Mouse (Mus musculus): ENCODE results near the gene Cpne4. TPM values are rescaled to one million over a fixed set of nuclear protein-coding genes. Genes with fewer than 3 reads are reported as not detected.

Gene Cpne4
- polyA plus RNA-seq, 1 experiment from 2014 or later = 17.7 TPM

- Histone ChIP-seq H3K27me3 (no peaks in the 10 kb centered on the region), H3K36me3 (no peaks in the 10 kb centered on the region), H3K4me3 (no peak overlapping the region), H3K4me2 (replicated peaks) (no peak overlapping the region), H3K9me3 (no peaks in the 10 kb centered on the region), H3K27ac (replicated peaks) (no peak overlapping the region), H3K4me1 (no peaks in the 10 kb centered on the region), H3K9ac (replicated peaks) (no peak overlapping the region)
- no peak for ATAC-seq (replicated peaks)
- 91% methylated on average over 5 of the region's 5 CpGs for WGBS
Measured at GRCm38 (mm10) chr9:104832934-104833539, 286.0 kb downstream of the Cpne4 start.

GRCm38 (mm10) chr9:104837931-104838330, 290.8 kb downstream of the Cpne4 start:
- H3K9me3 ChIP-seq = no peaks in the 10 kb centered on the region
- H3K4me1 ChIP-seq = peaks cover 8% of the 10 kb centered on the region
- no peak for ATAC-seq (replicated peaks)
- H3K4me2 ChIP-seq (replicated peaks) = no peak overlapping the region
- H3K27me3 ChIP-seq = no peaks in the 10 kb centered on the region
- WGBS = 13% methylated on average over 1 of the region's 1 CpGs
- no peaks in the 10 kb centered on the region for H3K36me3 ChIP-seq
- no peak overlapping the region for H3K4me3 ChIP-seq
- H3K9ac ChIP-seq (replicated peaks) = no peak overlapping the region
- no peak overlapping the region for H3K27ac ChIP-seq (replicated peaks)

GRCm38 (mm10) chr9:104841278-104841677, 294.2 kb downstream of the Cpne4 start:
- Histone ChIP-seq H3K4me2 (replicated peaks) (no peak overlapping the region), H3K36me3 (no peaks in the 10 kb centered on the region), H3K4me1 (peaks cover 8% of the 10 kb centered on the region), H3K27me3 (no peaks in the 10 kb centered on the region), H3K27ac (replicated peaks) (peak overlapping the region; percentile 78), H3K9ac (replicated peaks) (no peak overlapping the region), H3K9me3 (no peaks in the 10 kb centered on the region), H3K4me3 (no peak overlapping the region)
- peak; percentile 78 for ATAC-seq (replicated peaks)
- WGBS = 38% methylated on average over 1 of the region's 1 CpGs

DNA sequence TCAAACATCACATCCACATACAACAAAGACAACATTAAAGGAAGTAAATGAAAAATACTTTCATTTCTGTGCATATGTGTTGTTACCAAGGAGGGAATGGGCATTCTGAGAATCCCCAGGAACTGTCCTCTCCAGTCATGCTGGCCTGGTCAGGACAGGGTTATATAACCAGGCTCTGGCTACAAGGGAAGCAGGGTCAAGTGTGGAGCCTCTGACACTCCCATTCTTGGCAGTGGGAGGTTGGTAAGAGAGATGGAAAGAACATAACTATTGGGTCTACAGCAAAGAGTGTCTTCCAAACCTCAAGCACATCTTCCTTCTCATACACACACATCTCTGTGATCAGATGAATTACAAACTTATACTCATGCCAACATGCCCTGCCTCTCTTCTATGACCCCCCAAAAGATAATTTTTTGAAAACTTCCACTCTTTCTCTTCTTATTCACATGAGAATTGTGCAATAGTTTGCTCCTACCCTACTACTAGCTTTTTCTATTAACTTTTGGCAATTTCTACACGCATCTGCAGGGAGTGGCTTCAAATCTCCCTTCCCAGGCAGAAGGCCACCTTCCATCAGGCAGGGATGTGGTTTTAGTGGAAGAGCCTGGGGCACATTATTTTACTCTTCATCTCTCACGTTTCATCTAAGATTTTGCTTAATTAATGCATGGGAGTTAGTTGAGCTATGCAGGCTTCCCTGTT, 298.3 kb downstream of the Cpne4 start:
- 70% methylated on average over 2 of the region's 2 CpGs for WGBS
- no peak overlapping the region for H3K4me3 ChIP-seq
- no peak for ATAC-seq (replicated peaks)
- H3K4me1 ChIP-seq = peaks cover 8% of the 10 kb centered on the region
- no peaks in the 10 kb centered on the region for H3K9me3 ChIP-seq
- H3K27ac ChIP-seq (replicated peaks) = no peak overlapping the region
- H3K4me2 ChIP-seq (replicated peaks) = no peak overlapping the region
- no peaks in the 10 kb centered on the region for H3K27me3 ChIP-seq
- no peak overlapping the region for H3K9ac ChIP-seq (replicated peaks)
- no peaks in the 10 kb centered on the region for H3K36me3 ChIP-seq

DNA sequence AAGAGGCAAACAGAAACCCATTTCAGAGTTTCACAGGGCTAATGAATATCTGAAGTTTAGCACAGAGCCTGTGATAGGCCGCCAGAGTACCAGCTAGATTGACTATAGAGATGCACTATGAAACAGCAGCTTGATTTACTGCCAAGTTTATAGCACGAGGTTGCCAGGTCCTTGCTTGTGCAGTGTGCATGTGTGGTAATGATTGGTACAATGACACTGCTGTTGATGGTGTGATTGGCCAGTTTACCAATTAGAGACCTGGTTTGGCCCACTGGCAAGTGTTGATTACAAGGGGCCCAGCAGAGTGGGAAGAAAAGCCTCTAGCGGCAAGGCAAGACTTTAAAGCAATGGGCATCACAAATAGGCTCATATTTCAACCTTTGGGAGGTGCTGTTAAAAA, 306.6 kb downstream of the Cpne4 start:
- no peak overlapping the region for H3K4me2 ChIP-seq (replicated peaks)
- peak; percentile 97 for ATAC-seq (replicated peaks)
- no peaks in the 10 kb centered on the region for H3K36me3 ChIP-seq
- 26% methylated on average over 3 of the region's 3 CpGs for WGBS
- H3K4me1 ChIP-seq = peaks cover 4% of the 10 kb centered on the region; the same call in 1 of the 2 replicates
- H3K27ac ChIP-seq (replicated peaks) = peak overlapping the region; percentile 46; the same call in 1 of the 2 replicates
- no peak overlapping the region for H3K4me3 ChIP-seq
- no peaks in the 10 kb centered on the region for H3K9me3 ChIP-seq
- no peaks in the 10 kb centered on the region for H3K27me3 ChIP-seq
- no peak overlapping the region for H3K9ac ChIP-seq (replicated peaks)

DNA sequence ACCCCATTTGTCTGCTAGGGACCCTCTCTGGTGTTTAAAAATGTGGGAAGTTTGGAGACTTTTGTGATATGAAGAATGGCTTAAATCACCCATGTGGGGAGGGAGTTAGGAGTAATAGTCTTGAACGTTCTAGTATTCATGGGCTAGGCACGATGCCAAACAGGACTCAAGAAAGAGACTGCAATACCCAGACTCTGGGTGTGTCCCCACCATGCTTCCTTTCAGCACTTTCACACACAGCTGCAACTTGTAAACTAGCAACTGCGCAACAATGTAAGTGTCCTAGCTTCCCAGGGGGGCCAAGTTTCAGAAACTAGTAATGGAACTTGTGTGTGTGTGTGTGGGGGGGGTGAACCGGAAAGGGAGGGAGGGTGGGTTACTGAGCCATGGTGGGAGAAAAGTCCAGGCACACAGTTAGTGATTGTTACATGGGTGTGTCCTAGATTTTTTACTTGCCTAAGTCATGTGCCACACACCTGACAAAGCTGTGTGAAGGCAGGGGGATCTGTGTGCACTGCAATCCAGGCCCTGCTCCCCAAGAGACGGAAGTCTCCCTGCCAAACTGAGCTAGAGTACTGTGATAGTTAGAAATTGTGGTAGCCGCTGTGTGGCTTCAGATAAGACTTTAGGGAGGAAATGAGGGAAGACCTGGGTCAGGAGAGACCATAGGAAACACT, 307.3 kb downstream of the Cpne4 start:
- Histone ChIP-seq H3K4me1 (peaks cover 4% of the 10 kb centered on the region; the same call in 1 of the 2 replicates), H3K27me3 (no peaks in the 10 kb centered on the region), H3K27ac (replicated peaks) (peak overlapping the region; percentile 50), H3K4me2 (replicated peaks) (no peak overlapping the region), H3K9me3 (no peaks in the 10 kb centered on the region), H3K9ac (replicated peaks) (no peak overlapping the region), H3K36me3 (no peaks in the 10 kb centered on the region), H3K4me3 (no peak overlapping the region)
- WGBS = 46% methylated on average over 6 of the region's 6 CpGs
- ATAC-seq (replicated peaks) = peak; percentile 88

GRCm38 (mm10) chr9:104865830-104866229, 318.7 kb downstream of the Cpne4 start:
- Histone ChIP-seq H3K4me2 (replicated peaks) (no peak overlapping the region), H3K36me3 (no peaks in the 10 kb centered on the region), H3K9me3 (no peaks in the 10 kb centered on the region), H3K4me3 (no peak overlapping the region), H3K4me1 (no peaks in the 10 kb centered on the region), H3K27me3 (no peaks in the 10 kb centered on the region), H3K9ac (replicated peaks) (no peak overlapping the region), H3K27ac (replicated peaks) (no peak overlapping the region)
- ATAC-seq (replicated peaks) = no peak
- WGBS = 93% methylated on average over 1 of the region's 1 CpGs

GRCm38 (mm10) chr9:104872586-104872985, 325.5 kb downstream of the Cpne4 start:
- 91% methylated on average over 4 of the region's 4 CpGs for WGBS

GRCm38 (mm10) chr9:104874157-104874556, 327.1 kb downstream of the Cpne4 start:
- no peak overlapping the region for H3K27ac ChIP-seq (replicated peaks)
- no peaks in the 10 kb centered on the region for H3K27me3 ChIP-seq
- no peak overlapping the region for H3K4me3 ChIP-seq
- WGBS = 93% methylated on average over 3 of the region's 3 CpGs
- H3K4me1 ChIP-seq = no peaks in the 10 kb centered on the region
- H3K4me2 ChIP-seq (replicated peaks) = no peak overlapping the region
- no peaks in the 10 kb centered on the region for H3K36me3 ChIP-seq
- H3K9ac ChIP-seq (replicated peaks) = no peak overlapping the region
- ATAC-seq (replicated peaks) = no peak
- no peaks in the 10 kb centered on the region for H3K9me3 ChIP-seq

More at GRCm38 (mm10) chr9:104872586-104872985, 325.5 kb downstream of the Cpne4 start:
- no peaks in the 10 kb centered on the region for H3K27me3 ChIP-seq
- H3K9ac ChIP-seq (replicated peaks) = no peak overlapping the region
- no peak overlapping the region for H3K27ac ChIP-seq (replicated peaks)
- H3K9me3 ChIP-seq = no peaks in the 10 kb centered on the region
- H3K4me1 ChIP-seq = no peaks in the 10 kb centered on the region
- no peak for ATAC-seq (replicated peaks)
- H3K4me3 ChIP-seq = no peak overlapping the region
- H3K36me3 ChIP-seq = no peaks in the 10 kb centered on the region
- H3K4me2 ChIP-seq (replicated peaks) = no peak overlapping the region

- H3K4me3 ChIP-seq = no peak overlapping the region
- H3K9ac ChIP-seq (replicated peaks) = no peak overlapping the region
- 85% methylated on average over 3 of the region's 3 CpGs for whole genome bisulfite sequencing
- no peak overlapping the region for H3K4me2 ChIP-seq (replicated peaks)
- H3K4me1 ChIP-seq = no peaks in the 10 kb centered on the region
- no peaks in the 10 kb centered on the region for H3K9me3 ChIP-seq
- ATAC-seq (replicated peaks) = no peak
- no peaks in the 10 kb centered on the region for H3K36me3 ChIP-seq
- H3K27ac ChIP-seq (replicated peaks) = no peak overlapping the region
- no peaks in the 10 kb centered on the region for H3K27me3 ChIP-seq
Measured at GRCm38 (mm10) chr9:104877014-104877413, 329.9 kb downstream of the Cpne4 start.

DNA sequence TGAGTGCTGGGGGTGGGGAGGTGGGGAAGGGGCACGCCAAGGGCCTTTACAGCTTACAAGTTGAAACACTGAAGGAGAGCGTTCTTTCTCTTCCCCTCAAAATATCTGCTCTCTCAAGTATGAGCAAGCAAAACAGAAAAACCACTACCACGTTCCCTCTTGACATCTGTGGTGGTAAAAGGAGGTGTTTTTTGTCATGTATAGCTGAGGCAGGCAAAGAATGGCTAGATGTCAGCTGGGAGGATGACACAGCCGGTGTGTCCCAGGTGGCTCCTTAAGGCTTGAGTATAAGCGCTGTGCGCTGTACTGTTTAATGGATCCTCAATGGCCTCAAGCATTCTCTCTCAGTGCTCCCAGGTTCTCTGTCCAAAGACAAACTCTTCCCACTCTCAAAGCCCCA, 331.5 kb downstream of the Cpne4 start:
- H3K4me2 ChIP-seq (replicated peaks) = no peak overlapping the region
- WGBS = 88% methylated on average over 6 of the region's 6 CpGs
- ATAC-seq (replicated peaks) = no peak
- no peak overlapping the region for H3K27ac ChIP-seq (replicated peaks)
- no peaks in the 10 kb centered on the region for H3K9me3 ChIP-seq
- no peak overlapping the region for H3K4me3 ChIP-seq
- no peaks in the 10 kb centered on the region for H3K4me1 ChIP-seq
- H3K36me3 ChIP-seq = no peaks in the 10 kb centered on the region
- H3K27me3 ChIP-seq = no peaks in the 10 kb centered on the region
- no peak overlapping the region for H3K9ac ChIP-seq (replicated peaks)

GRCm38 (mm10) chr9:104890517-104890916, 343.4 kb downstream of the Cpne4 start:
- no peak for ATAC-seq (replicated peaks)
- Histone ChIP-seq H3K36me3 (no peaks in the 10 kb centered on the region), H3K9me3 (no peaks in the 10 kb centered on the region)

More at GRCm38 (mm10) chr9:104890517-104890916, 343.4 kb downstream of the Cpne4 start:
- no peak overlapping the region for H3K4me3 ChIP-seq
- no peak overlapping the region for H3K9ac ChIP-seq (replicated peaks)
- H3K4me1 ChIP-seq = no peaks in the 10 kb centered on the region
- WGBS = 87% methylated on average over 3 of the region's 3 CpGs
- no peak overlapping the region for H3K4me2 ChIP-seq (replicated peaks)
- H3K27me3 ChIP-seq = no peaks in the 10 kb centered on the region
- H3K27ac ChIP-seq (replicated peaks) = no peak overlapping the region

Data from forebrain, embryonic 15.5 days (tissue).